Mouse (Mus musculus): ENCODE measurements around the gene Manba.
"Not testable (repeated sequence)": the region's sequence is repeated elsewhere in the genome, so short reads cannot be mapped to it uniquely, and the experiment has no call there.

Gene Manba

DNA sequence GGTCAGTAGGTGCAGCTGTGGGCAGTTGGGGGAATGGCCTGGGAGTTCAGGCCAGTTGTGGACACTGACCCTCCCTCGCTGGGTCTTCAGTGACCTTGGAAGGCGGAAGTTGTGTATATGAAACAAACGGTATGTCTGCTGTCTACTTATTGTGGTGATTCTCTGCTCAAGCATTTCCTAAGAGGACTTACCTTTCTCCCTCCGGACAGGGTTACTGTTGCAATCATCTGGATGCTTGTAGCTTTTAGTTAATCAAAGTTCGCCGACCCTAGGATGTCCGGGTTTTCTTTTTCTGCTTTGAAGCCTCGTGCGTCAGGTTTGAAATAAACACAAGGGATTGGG is 460 bp downstream of the Manba start:
- CTCF ChIA-PET = interaction anchor here (0.6 to 0.7 kb wide), 2 partner anchors 96 to 123 kb away, joined by 3 to 9 read pairs; no protein-coding TSS in a partner anchor

DNA sequence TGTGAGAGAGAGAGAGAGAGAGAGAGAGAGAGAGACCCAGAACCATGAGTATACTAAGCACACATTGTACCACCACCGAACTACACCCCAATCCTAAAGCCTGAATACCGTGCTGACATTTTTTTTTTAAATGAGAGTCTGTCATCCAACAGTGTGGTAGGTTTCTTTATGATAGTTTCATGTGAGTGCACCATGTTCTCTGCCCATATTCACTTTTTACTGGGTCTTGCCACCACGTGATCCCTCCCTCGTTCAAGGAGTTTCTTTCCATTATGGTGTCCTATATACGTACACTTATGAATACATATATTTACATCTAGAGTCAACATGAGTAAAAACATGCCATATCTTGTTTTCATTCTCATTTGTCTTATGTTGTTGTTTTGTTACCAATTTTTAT is 940 bp downstream of the Manba start:
- CTCF ChIA-PET = interaction anchor here (0.7 kb wide), 2 partner anchors 42 to 122 kb away, joined by 3 to 5 read pairs; no protein-coding TSS in a partner anchor

DNA sequence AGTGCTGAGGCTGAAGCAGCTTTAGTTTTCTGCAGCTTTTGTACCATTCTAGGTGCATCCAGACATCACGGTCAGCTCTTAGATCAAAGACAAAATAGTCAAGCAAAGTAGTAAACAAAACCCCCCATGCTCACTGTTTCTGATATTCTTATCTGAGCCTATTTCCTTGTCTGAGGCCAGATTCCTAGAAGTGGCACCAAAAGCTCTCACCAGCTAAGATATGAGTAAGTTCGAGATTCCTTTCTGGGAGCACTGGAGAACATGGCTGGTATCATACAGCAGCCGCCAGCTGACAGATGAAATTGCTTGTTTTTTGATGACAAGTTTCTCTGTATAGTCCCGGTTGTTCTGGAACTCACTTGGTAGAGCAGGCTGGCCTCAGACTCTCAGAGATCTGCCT is 2.4 kb downstream of the Manba start:
- CTCF ChIA-PET = no interaction called here

DNA sequence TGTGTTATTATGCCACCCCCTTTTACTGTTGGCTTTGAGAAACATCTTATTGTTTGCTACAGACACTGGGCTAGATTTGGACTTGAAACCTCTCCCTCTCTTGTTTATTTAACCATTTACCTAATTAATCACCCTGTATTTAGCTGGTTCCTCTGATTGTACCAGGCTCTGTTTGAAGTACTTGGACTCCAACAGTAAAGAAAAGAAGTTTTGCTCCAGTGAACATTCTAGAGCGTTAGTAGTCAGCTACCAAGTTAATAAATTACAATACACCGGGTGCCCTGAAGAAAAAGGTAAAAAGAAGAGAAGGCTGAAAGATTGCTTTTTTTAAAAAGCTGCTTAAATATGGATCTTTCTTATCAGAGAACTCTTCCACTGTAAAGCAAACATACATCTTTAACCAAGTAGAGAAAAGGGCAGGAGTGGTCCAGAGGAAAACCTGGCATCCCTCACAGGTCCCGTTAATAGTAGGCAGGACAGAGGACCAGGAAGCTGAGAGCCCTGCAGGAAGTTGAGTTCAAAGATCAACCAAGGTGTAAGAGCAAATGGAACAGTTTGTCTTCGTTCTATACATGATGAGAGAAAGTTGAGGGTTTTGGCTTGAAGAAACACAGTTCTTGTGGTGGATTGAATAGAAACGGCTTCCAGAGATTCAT is 4.6 kb downstream of the Manba start:
- CTCF ChIA-PET = no interaction called here

DNA sequence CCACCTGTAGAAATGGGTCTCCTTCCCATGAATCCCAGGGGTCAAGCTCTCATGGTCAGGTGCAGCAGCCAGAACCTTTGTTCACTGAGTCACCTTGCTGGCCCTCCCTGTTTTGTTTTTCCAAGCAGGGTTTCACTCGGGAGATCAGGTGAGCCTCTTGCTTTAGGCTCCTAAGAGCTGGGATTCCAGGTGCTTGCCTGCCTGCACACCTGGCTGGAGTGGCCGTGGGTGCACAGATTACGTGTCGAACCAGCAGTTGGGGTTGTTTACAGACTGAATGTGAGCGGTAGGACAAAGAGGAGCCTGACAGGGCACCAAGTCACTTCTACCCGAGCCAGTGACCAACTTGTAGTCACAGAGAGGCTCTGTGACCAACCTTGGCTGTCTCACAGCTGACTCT is 5.7 kb downstream of the Manba start:
- CTCF ChIA-PET = no interaction called here

DNA sequence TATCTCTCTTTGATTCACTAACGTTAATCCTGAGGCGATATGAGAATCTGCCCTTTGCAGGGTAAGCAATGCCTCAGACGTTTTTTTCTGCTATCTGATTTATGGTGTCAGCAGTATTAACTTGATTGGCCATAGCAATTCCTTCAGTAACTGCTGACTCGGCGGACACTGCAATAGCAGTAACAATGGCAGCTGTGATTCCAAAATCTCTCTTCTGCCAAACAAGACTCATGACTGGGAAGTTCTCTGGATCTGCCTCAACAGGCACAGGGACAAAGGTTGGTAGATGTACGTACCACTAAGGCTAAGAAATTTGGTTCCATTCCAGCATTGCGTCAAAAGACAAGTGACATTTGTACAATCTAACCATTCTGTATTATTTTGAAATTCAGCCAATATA is 7.9 kb downstream of the Manba start:
- CTCF ChIA-PET = not testable (repeated sequence)

DNA sequence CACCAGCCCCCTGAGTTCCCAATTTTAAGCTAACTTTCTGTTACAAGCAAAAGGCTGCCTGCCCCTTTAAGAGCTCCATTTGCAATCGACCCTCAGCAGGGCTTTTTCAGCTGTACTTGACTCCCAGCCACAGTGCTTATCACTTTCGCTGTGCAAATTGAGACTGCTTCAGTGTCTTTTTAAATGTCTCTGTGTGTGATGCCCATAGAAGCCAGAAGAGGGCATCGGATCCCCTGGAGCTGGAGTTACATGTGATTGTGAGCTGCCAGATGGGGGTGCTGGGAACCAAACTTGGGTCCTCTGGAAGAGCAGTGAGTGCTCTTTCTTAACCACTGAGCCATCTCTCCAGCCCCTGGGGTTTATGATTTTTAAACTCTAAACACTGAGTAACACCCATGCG is 12.5 kb downstream of the Manba start:
- CTCF ChIA-PET = not testable (repeated sequence)

DNA sequence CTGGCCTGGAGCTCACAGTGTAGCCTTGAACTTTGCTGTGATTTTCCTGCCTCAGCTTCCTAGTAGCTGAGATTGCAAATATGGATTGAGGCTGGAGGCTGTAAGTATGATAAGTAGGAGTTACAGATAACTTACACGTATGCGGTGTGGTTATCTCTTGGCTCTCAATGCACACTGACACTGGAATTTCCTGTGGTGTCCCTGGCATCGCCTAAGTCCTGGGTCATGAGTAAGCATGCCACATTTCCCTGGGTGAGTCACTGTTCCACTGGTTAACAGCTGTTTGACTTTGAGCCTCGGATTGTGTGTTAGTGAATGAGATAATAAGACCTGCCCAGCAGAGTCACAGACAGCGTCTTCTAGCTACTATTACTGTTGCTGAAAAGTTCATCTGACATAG is 13.5 kb downstream of the Manba start:
- CTCF ChIA-PET = no interaction called here

DNA sequence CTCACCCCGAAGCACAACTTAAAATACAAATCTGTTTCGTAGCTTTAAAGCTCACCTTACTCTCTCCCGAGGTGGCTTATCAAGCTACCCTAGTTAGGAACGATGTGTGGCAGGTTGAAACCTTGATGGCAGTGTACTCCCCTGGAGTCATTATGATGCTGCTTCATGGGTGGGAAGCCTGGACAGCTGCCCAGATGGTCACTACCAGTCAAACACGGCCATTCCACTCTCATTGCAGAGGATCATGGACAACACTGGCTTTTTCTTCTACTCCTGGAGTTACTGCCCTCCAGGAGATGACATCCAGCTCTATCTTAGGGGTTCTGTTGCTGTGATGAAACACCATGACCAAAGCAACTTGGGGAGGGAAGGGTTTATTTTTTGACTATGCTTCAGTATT is 17.7 kb downstream of the Manba start:
- CTCF ChIA-PET = no interaction called here

DNA sequence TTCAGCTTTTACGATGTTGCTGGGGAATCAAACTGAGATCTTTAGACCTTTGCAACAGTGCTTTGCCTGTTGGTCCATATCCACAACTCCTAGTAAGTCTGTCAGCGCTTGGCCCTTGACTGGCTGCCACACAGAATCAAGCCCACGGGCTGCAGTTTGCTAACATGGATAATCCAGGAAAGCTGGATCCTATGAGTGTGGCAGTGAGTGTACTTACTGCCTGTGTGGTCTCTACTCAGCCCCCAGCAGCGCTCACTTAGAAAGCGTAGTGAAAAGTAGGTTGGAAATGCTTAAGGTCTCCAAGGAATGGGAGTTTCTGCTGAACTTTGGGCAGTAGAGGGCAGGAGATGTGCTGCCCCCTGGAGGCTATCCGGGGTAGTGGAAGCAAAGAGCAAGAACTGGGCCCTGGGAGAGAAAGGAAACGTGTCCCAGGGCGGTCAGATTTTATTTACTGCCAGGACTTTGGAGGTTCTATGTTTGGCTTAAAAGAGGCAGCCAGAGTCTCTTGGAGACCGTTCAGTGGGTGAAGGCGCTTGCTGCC is 20.0 kb downstream of the Manba start:
- CTCF ChIA-PET = interaction anchor here (0.5 to 1.1 kb wide), 5 partner anchors 96 to 261 kb away, joined by 3 to 12 read pairs (median 5); no protein-coding TSS in a partner anchor

DNA sequence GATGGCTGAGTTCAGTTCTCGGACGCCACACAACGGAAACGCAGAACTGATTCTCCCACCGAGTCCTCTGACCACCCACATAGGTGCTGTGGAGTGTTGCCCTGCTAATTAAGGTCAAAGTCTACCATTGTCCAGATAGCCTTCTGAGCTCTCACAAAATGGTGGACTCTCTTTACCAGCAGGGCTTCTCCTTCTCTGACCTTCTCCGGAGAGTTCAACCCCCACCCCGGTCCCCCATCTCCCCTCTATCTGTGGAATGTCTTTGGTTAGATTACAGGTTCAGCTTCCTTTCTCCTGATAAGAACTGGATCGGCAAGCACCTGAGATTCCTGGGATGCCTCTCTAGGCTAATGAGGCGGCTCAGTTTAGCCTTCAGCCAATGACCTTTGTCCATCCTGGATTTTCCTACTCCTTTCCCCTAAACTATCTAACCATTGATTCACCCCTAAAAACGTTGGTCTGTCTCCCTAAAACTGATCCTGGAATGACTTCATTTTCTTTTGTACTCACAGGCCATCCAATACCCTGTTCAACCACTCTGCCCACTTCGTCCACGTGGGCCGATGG is 20.6 kb downstream of the Manba start:
- CTCF ChIA-PET = interaction anchor here (0.5 to 1.1 kb wide), 2 partner anchors 104 to 260 kb away, joined by 5 to 6 read pairs; no protein-coding TSS in a partner anchor

DNA sequence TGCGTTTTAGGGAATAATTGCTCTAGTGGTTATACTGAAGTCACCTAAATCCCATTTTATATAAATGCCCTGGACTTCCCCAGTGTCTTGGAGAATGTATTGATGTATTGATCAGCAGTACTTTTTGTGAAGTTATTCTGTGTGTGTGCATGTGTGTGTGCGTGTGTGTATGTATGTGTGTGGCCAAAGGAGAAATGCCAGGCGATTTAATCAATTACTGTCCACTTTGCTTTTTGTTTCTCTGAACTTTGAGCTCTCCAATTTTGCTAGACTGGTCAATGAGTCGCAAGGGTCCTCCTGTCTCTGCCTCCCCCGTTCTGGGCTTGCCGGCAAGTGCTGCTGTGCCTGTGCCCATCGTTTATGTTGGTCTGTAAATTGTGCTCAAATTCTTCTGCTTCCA is 22.1 kb downstream of the Manba start:
- CTCF ChIA-PET = no interaction called here

DNA sequence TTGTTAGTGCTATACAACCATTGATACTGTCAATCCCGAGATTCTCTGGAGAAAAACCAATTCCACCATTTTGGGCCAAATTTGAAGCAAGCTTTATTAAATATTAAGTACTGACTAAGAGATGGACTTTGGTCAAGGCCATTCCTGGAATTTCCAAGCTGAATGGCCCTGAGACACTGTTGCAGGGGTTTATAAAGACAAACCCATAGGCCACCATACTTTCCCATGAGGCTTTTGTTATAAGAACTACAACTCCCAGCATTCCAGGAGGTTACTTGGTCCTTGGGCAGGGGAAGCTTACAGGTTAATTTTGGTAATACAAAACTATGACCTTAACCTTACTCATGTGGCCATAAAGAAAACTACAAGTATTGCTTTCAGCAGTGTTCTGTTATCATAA is 22.8 kb downstream of the Manba start:
- CTCF ChIA-PET = no interaction called here

DNA sequence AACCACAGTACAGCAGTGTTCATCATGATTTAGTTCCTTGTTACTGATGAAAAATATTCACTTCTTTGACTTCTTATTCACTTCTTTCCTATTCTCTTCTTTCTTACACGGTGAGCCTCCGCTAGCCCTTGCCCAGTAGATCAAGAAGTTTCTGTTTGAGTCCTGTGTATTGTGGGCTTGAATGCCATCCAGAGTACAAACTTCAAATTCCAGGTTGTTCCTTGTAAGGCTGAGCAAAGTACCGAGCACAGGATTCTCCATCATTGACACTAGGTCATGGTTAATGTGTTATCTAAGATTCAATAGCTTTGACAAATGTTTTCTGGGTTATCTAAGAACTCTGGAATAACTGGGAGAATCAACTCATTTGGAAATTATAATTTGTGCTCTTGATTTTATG is 25.0 kb downstream of the Manba start:
- CTCF ChIA-PET = no interaction called here

DNA sequence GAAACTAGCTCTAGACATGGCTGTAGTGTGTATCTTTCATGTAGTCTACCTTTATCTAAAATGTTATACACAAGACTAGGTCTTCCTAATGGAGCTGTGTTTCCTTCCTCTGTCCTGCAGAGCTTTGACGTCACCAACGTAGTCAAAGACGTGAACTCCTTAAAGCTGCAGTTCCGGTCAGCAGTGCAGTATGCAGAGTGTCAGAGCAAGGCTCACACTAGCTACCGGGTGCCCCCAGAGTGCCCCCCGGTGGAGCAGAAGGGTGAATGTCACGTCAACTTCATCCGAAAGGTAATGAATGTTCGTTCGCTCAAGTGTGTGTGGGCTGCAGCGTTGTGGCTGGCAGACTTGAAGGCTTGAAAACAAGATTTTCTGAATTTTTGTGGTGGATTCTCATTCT is 26.3 kb downstream of the Manba start:
- CTCF ChIA-PET = no interaction called here

DNA sequence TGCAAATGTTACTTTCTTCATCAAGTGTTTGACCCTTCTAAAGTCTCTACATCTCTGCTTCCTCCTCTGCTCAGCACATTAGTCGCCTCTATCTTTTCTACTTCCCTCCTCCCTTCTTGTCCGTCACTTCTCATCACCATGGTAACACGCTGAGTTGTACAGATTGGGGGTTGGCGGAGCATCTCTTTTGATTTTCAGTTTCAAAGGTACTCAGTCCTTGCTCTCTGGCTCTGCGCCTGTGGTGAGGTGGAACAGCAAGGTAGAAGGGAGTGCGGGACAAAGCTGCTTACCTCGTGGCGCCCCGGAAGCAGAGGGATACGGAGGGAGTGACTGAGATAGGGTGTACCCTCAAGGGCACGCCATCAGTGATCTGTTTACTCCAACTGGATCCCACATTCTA is 27.9 kb downstream of the Manba start:
- CTCF ChIA-PET = no interaction called here

DNA sequence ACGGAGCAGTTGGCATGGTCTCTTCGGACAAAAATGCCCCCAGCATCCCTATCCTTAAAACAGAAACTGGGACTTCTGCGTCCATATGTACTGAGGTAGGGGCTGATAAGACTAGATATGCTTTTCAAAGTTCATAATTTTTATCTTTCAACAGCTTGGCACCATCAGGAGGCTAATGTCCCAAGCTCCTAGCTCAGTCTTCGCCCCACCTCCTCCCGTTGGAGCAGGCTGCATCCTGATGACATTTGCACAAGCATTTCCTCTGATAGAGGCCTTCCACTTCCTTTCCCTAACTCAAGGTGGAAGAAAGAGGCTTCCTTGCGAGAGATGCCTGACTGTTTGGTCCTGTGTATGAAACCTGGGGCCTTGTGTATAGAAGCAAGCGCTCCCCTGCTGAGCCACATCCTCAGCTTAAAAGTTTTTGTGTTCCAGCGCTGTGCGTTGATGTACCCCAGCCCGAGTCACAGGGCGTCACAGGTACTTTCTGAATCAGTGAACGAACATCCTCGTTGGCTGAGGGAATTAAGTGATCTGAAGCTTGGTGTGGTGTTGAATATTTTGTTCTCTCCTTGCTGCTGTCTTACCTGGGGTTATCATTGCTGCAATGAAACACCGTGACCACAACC is 28.5 kb downstream of the Manba start:
- CTCF ChIA-PET = no interaction called here

DNA sequence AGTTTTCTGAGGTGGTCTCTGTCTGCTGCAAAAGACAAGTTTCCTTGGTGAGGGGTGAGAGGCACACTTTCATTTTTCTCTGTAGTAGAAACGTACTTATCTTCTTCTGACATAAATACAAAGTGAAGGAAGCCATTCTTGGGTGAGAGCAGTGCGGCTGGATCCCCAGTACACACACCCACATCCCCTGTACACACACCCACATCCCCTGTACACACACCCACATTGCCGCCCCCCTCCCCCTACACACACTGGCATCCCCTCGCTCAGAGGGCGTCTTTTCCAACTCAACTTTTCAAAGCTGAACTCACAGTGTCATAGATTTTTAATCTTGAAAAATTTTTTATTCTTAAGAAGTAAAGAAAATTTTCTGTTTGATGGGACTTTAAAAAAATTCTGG is 29.8 kb downstream of the Manba start:
- CTCF ChIA-PET = interaction anchor here (0.7 kb wide), 1 partner anchor 170 kb away, joined by 5 read pairs; no protein-coding TSS in a partner anchor

DNA sequence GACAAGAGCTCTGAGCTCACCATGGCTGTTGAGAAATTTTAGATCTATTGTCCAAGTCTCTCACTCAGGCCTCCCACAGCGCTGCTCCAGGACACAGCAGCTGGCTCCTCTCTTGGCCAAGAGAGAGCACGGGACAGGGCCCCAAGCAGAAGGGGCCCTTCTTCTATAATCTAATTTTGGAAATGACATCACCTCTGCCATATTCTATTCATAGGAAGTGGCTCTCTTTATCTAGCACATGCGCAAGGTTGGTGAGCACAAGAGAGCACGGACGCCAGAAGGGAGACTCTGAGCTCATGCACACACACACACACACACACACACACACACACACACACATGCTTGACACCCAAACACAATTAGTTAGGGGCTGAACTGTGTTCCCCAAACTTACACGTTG is 31.5 kb downstream of the Manba start:
- CTCF ChIA-PET = no interaction called here

DNA sequence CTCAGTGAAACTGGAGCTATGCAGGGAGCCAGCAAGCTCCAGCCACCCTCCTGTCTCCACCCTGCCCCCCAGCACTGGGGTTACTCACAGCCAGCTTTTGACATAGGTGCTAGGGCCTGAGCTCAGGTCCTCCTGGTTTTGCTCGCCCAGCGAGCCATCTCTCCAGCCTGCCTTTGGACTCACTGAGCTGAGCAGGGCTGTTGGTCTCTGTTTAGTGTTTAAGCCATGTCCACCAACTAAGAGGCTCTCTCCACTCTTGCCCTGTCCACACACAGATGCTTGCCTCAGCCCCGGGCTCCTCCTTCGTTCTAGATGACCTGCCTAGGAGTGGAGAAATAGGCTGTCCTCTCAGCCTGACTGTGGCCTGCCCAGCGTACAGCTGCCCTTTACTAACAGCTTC is 33.5 kb downstream of the Manba start:
- CTCF ChIA-PET = no interaction called here

DNA sequence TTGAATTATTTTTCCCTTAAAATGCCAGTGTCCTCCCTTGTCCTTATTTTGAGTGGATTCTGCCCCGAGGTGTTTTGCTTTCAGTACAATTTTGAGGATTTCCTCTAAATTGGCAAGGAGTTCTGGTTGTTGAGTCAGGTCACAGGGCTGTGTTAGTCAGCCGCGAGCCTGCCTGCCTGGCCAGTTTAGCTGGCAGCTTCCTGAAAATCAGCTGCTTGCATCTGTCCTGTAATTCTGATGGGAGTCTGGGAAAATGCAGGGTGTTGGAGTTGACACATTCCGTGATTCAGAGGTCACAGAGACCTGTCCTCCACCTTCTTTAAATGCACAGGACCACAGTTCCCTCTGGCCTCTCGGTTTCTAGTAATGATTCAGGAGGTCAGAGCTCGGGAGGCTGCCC is 34.2 kb downstream of the Manba start:
- CTCF ChIA-PET = no interaction called here

DNA sequence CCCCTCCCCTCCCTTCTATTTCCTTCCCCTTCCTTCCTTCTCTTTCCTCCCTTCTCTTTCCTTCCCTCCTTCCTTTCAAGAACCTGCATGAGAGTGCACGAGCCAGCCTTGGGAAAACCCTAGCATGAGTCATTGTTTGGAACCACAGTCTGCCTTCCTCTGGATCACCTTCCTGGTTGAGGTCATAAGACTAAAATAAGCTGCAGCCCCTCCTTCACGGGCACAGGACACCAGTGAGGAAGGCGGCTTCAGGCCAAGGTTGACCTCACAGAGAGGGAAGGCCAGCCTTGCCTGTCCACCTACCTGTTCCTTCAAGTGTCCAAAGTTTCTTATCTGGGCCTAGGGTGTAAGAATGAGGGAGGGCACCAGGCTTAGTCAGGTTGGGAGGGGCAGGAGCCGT is 36.6 kb downstream of the Manba start:
- CTCF ChIA-PET = no interaction called here

DNA sequence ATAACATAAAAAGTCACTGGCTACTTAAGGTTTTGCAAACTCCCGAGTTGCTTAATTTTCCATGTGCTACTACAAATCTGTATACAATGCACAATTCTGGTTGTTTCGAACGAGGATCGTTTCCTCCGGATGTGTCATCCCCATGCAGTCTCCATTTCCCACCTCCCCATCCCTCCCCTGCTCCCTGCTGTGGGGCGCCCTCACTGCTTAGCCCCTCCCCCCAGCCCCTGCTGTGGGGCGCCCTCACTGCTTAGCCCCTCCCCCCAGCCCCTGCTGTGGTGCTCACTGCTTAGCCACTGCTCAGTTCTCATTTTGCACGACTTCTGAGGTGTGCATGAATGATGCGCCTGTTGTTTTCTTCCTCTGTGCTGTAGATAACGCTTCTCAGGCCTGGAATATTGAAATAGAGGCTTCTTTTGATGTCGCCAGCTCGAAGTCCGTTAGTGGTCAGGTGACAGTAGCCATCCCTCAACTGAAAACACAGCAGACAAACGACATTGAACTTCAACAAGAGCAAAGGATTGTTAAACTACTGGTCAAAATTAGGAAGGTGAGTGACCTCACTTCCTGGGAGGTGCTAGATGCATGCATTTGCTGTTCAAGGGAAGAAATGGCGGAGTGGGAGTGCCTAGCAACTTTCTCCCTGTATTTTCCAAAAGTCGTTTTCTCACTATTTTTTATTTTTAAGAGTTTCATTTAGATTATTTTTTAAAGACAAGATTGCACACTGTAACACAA is 37.4 kb downstream of the Manba start:
- CTCF ChIA-PET = no interaction called here

All from spleen, embryonic (tissue).